Comparison of ENCODE assay signal across 8 mouse cellular contexts in the genomic region with DNA sequence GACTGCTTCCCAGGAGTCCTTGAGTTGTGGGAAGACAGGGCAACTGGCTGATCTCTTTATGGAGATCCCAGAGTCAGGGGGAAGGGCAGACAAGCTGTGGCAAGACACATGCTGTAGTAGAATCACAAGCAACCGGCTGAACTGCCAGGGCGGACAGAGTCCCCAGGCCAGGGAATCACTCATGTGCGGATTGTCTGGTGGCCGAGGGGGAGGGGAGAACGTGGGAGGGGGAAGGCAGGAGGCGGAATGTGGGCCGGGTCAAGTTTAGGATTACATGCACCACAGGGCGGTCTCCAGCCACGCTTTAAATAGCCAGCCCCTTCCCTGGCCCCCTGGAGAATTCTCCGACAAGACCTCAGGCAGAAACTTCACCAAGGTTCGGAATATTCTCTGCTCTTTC. TPM values are rescaled to one million over a fixed set of nuclear protein-coding genes. Genes with fewer than 3 reads are reported as not detected.
DNase-seq lines count a peak whose midpoint lies in the region; ATAC-seq and TF ChIP-seq lines count a peak whose summit lies in the region.

Slc6a13 (plus strand) TSS at position 274 of the 400 bp plus-strand sequence.

- no peak within 1 kb of the TSS for H3K4me3 ChIP-seq in lung, embryonic 16.5 days (ENCODE audit: low read length)
- H3K4me3 ChIP-seq in lung, adult 2 months (replicated peaks; ENCODE audit: extremely low read depth, low read depth, low read length), result no peak within 1 kb of the TSS
- peak within 1 kb of the TSS; percentile 21; the same call in 1 of the 2 replicates for H3K4me3 ChIP-seq in forebrain, embryonic 10.5 days
- H3K4me3 ChIP-seq in hindbrain, postnatal 0 days (ENCODE audit: low read length), result no peak within 1 kb of the TSS
- no peak within 1 kb of the TSS for H3K4me3 ChIP-seq in stomach, embryonic 14.5 days (ENCODE audit: low read depth, low read length)

- H3K27me3 ChIP-seq in lung, embryonic 16.5 days (ENCODE audit: control insufficient read depth, insufficient read depth, low read depth, low read length), result no peaks in the 10 kb centered on the region
- H3K27me3 ChIP-seq in forebrain, embryonic 10.5 days (ENCODE audit: poor library complexity, severe bottlenecking), result peaks cover 7% of the 10 kb centered on the region
- H3K27me3 ChIP-seq in hindbrain, postnatal 0 days (ENCODE audit: insufficient read depth, low read length), result no peaks in the 10 kb centered on the region
- H3K27me3 ChIP-seq in stomach, embryonic 14.5 days (ENCODE audit: control insufficient read depth, insufficient read depth, low read length), result no peaks in the 10 kb centered on the region

- no peak within 1 kb of the TSS for H3K27ac ChIP-seq in lung, embryonic 16.5 days (ENCODE audit: low read length)
- H3K27ac ChIP-seq in forebrain, embryonic 10.5 days, result peak within 1 kb of the TSS; percentile 51
- no peak within 1 kb of the TSS for H3K27ac ChIP-seq in hindbrain, postnatal 0 days
- no peak within 1 kb of the TSS for H3K27ac ChIP-seq in stomach, embryonic 14.5 days (ENCODE audit: low read length)

- no peaks in the 10 kb centered on the region for H3K36me3 ChIP-seq in lung, embryonic 16.5 days (ENCODE audit: control insufficient read depth, insufficient read depth, low read length)
- H3K36me3 ChIP-seq in forebrain, embryonic 10.5 days (replicated peaks), result no peaks in the 10 kb centered on the region
- no peaks in the 10 kb centered on the region for H3K36me3 ChIP-seq in hindbrain, postnatal 0 days (ENCODE audit: insufficient read depth, low read length)
- no peaks in the 10 kb centered on the region for H3K36me3 ChIP-seq in stomach, embryonic 14.5 days (ENCODE audit: control insufficient read depth, insufficient read depth, low read length)

- no peak for TF ChIP-seq POLR2A in lung, adult 2 months (IDR thresholded peaks at IDR 0.05; ENCODE audit: borderline replicate concordance, extremely low read depth, low read depth, low read length)

- peaks cover 3% of the 10 kb centered on the region; the same call in 1 of the 2 replicates for H3K4me1 ChIP-seq in lung, embryonic 16.5 days (replicated peaks; ENCODE audit: control insufficient read depth, insufficient read depth, low read length)
- H3K4me1 ChIP-seq in lung, adult 2 months (ENCODE audit: control insufficient read depth, insufficient read depth, low read length), result no peaks in the 10 kb centered on the region
- peaks cover 25% of the 10 kb centered on the region for H3K4me1 ChIP-seq in forebrain, embryonic 10.5 days
- H3K4me1 ChIP-seq in hindbrain, postnatal 0 days (ENCODE audit: insufficient read depth, low read length), result no peaks in the 10 kb centered on the region
- peaks cover 8% of the 10 kb centered on the region; the same call in 1 of the 2 replicates for H3K4me1 ChIP-seq in stomach, embryonic 14.5 days (ENCODE audit: control insufficient read depth, insufficient read depth, low read length)

- no peak for DNase-seq in lung, adult 2 months
- DNase-seq in forebrain, embryonic 10.5 days (ENCODE audit: extremely low spot score, low spot score), result peak; percentile 62
- DNase-seq in hindbrain, postnatal 0 days (ENCODE audit: low spot score), result no peak
- peak; percentile 67 for DNase-seq in liver
- no peak for DNase-seq in right cerebral cortex, postnatal 10 days (ENCODE audit: low spot score in 2 of 2)
- DNase-seq in frontal cortex, postnatal 25 days (ENCODE audit: low spot score in 2 of 2), result no peak

- 5% methylated on average over 10 of the region's 11 CpGs for WGBS in lung, embryonic 16.5 days
- WGBS in lung, adult 2 months, result 7% methylated on average over 11 of the region's 11 CpGs
- WGBS in forebrain, embryonic 10.5 days, result 3% methylated on average over 11 of the region's 11 CpGs
- WGBS in hindbrain, postnatal 0 days, result 6% methylated on average over 11 of the region's 11 CpGs
- 2% methylated on average over 11 of the region's 11 CpGs for WGBS in stomach, embryonic 14.5 days

- H3K4me2 ChIP-seq in lung, embryonic 16.5 days (ENCODE audit: low read depth, low read length), result peak within 1 kb of the TSS; percentile 25
- H3K4me2 ChIP-seq in hindbrain, postnatal 0 days (ENCODE audit: low read depth, low read length), result no peak within 1 kb of the TSS
- peak within 1 kb of the TSS; percentile 32 for H3K4me2 ChIP-seq in stomach, embryonic 14.5 days (replicated peaks; ENCODE audit: low read depth, low read length)

- peak; percentile 74 for ATAC-seq in lung, embryonic 16.5 days (ENCODE audit: low read depth)
- ATAC-seq in hindbrain, postnatal 0 days, result no peak
- peak; percentile 54; the same call in 1 of the 2 replicates for ATAC-seq in stomach, embryonic 14.5 days (ENCODE audit: insufficient number of reproducible peaks, insufficient read depth, low FRiP score, low read depth)

- no peak for TF ChIP-seq CTCF in lung, adult 2 months (IDR thresholded peaks at IDR 0.05; ENCODE audit: insufficient read depth, low read length)
- TF ChIP-seq CTCF in hindbrain, postnatal 0 days (IDR thresholded peaks at IDR 0.05; ENCODE audit: low read depth), result no peak

- H3K9ac ChIP-seq in lung, embryonic 16.5 days (ENCODE audit: low read length), result no peak within 1 kb of the TSS
- H3K9ac ChIP-seq in hindbrain, postnatal 0 days (replicated peaks; ENCODE audit: low read length), result no peak within 1 kb of the TSS
- H3K9ac ChIP-seq in stomach, embryonic 14.5 days (replicated peaks; ENCODE audit: low read depth, low read length), result no peak within 1 kb of the TSS

- no peaks in the 10 kb centered on the region for H3K9me3 ChIP-seq in lung, embryonic 16.5 days (ENCODE audit: control insufficient read depth, low read length)
- H3K9me3 ChIP-seq in forebrain, embryonic 10.5 days, result no peaks in the 10 kb centered on the region
- no peaks in the 10 kb centered on the region for H3K9me3 ChIP-seq in hindbrain, postnatal 0 days (ENCODE audit: low read length)
- no peaks in the 10 kb centered on the region for H3K9me3 ChIP-seq in stomach, embryonic 14.5 days (ENCODE audit: control insufficient read depth, low read depth, low read length)

RNA-seq across cellular contexts. Expression of gene Slc6a13, which starts in this region (rescaled TPM):
- polyA plus RNA-seq in lung, embryonic 16.5 days (2015; fragmentation: Nextera tagmentation; extraction: Ambion mirVana), result 0.84 and 1.4 TPM in 2 replicates
- 0.70 and 0.76 TPM in 2 replicates for polyA plus RNA-seq in lung, adult 2 months (2012; rRNA removed)
- polyA plus RNA-seq in forebrain, embryonic 10.5 days (2016; fragmentation: Nextera tagmentation; extraction: Ambion mirVana), result 1.5 and 2.4 TPM in 2 replicates
- 42.1 and 58.2 TPM in 2 replicates for total RNA-seq in hindbrain, postnatal 0 days (2014; rRNA removed)
- 55.4 and 60.7 TPM in 2 replicates for polyA plus RNA-seq in hindbrain, postnatal 0 days (2015; fragmentation: Nextera tagmentation; extraction: Ambion mirVana)
- 0.55 and 1.9 TPM in 2 replicates for polyA plus RNA-seq in stomach, embryonic 14.5 days (2014; fragmentation: Nextera tagmentation; extraction: Ambion mirVana)

Comparison
In these comparisons a context has a peak if more than half of its experiments do, and no peak if none do; other contexts are left out.
1. RNA of gene Slc6a13 (polyA plus RNA-seq): 55.4 to 60.7 TPM in hindbrain, postnatal 0 days; 1.5 to 2.4 TPM in forebrain, embryonic 10.5 days, 0.55 to 1.9 TPM in stomach, embryonic 14.5 days, 0.84 to 1.4 TPM in lung, embryonic 16.5 days and 0.70 to 0.76 TPM in lung, adult 2 months; every median in the first group is over 10 times any median in the second.
2. DNase-seq: peak in forebrain, embryonic 10.5 days (single experiment) and liver (single experiment); none in lung, adult 2 months (single experiment), hindbrain, postnatal 0 days (single experiment), right cerebral cortex, postnatal 10 days (0 of 2) and frontal cortex, postnatal 25 days (0 of 2).